Mouse (Mus musculus) lung, embryonic 15.5 days (tissue): Measurements from ENCODE around the gene Hist1h2bj. TPM values are rescaled to one million over a fixed set of nuclear protein-coding genes. Genes with fewer than 3 reads are reported as not detected.
A peak's percentile ranks its signal among the peaks of the same experiment; 100 is the strongest.
"Not testable (repeated sequence)": the region's sequence is repeated elsewhere in the genome, so short reads cannot be mapped to it uniquely, and the experiment has no call there.

Experiments used
- ATAC-seq: fragments of 200-750 bp; cut with Nextera tagmentation; 2 replicates; pipeline ENCODE4 v1.8.0; 2017; ENCODE audit warnings: moderate number of reproducible peaks, borderline replicate concordance; ENCODE audit not compliant: low FRiP score, low TSS enrichment; ENCODE audit errors: extremely low read depth
- H3K27ac ChIP-seq: fragments of 300-500 bp; sonication (generic); 2 replicates; pipeline ENCODE4 v1.5.1; 2015; ENCODE audit warnings: moderate library complexity, mild to moderate bottlenecking, inconsistent platforms
- H3K27me3 ChIP-seq: fragments of 300-500 bp; sonication (generic); 2 replicates; pipeline ENCODE4 v1.6.1; 2015; ENCODE audit warnings: inconsistent platforms
- H3K36me3 ChIP-seq: fragments of 300-500 bp; sonication (generic); 2 replicates; pipeline ENCODE4 v1.6.1; 2015; ENCODE audit warnings: inconsistent platforms
- H3K4me1 ChIP-seq: fragments of 300-500 bp; sonication (generic); 2 replicates; pipeline ENCODE4 v1.6.1; 2015; ENCODE audit warnings: inconsistent platforms
- H3K4me2 ChIP-seq: fragments of 300-500 bp; sonication (generic); 2 replicates; pipeline ENCODE4 v1.6.1; 2015; ENCODE audit warnings: inconsistent platforms, mild to moderate bottlenecking, moderate library complexity
- H3K4me3 ChIP-seq: fragments of 300-500 bp; sonication (generic); 2 replicates; pipeline ENCODE4 v1.5.1; 2015; ENCODE audit warnings: mild to moderate bottlenecking, inconsistent platforms
- H3K9ac ChIP-seq: fragments of 300-500 bp; sonication (generic); 2 replicates; pipeline ENCODE4 v1.6.1; 2015; ENCODE audit warnings: inconsistent platforms
- H3K9me3 ChIP-seq: fragments of 300-500 bp; sonication (generic); 2 replicates; pipeline ENCODE4 v1.6.1; 2016; ENCODE audit warnings: inconsistent platforms
- WGBS: fragments of 180-500 bp; shearing (Covaris S2); methylation state at CpG from one replicate; pipeline ENCODE4 v1.1.7; 2015; 5-methylcytosine and 5-hydroxymethylcytosine counted together
- polyA plus RNA-seq: library from polyadenylated mRNA; unstranded; fragments of >200 nt; fragmentation: Nextera tagmentation; extraction: Ambion mirVana; gene quantifications from 2 replicates; pipeline ENCODE4 v1.2.1, GENCODE M21; 2015

The Hist1h2bj gene
- 15.7 and 16.0 TPM in 2 replicates for polyA plus RNA-seq

- peak; percentile 93 for ATAC-seq
- H3K27me3 ChIP-seq, H3K9me3 ChIP-seq, H3K36me3 ChIP-seq: not testable (repeated sequence)
- Histone ChIP-seq H3K9ac (peak within 1 kb of the TSS; percentile 58), H3K27ac (peak within 1 kb of the TSS; percentile 95), H3K4me2 (peak within 1 kb of the TSS; percentile 63), H3K4me1 (peaks cover 20% of the 10 kb centered on the region), H3K4me3 (peak within 1 kb of the TSS; percentile 40)
- under 1% methylated on average over 55 of the region's 80 CpGs for WGBS
Observed at GRCm38 (mm10) chr13:22042568-22043502, at the start of gene Hist1h2bj, which contains the start of gene Hist1h2ag. Hist1h2bj (plus strand) TSS chr13:22043214. Hist1h2ag (minus strand) TSS chr13:22042944.

- H3K36me3 ChIP-seq = no peaks in the 10 kb centered on the region
- peaks cover 41% of the 10 kb centered on the region for H3K27me3 ChIP-seq
- 3% methylated on average over 22 of the region's 22 CpGs for WGBS
- ATAC-seq = no peak
- H3K27ac ChIP-seq = no peak overlapping the region
- H3K4me1 ChIP-seq = peaks cover 14% of the 10 kb centered on the region
- H3K9me3 ChIP-seq = no peaks in the 10 kb centered on the region
- no peak overlapping the region for H3K4me3 ChIP-seq
- peak overlapping the region; percentile 40 for H3K4me2 ChIP-seq
- H3K9ac ChIP-seq = no peak overlapping the region
Observed at GRCm38 (mm10) chr13:21993957-21994738, 48.9 kb upstream of the Hist1h2bj start.

GRCm38 (mm10) chr13:21994896-21995295 is 48.1 kb upstream of the Hist1h2bj start:
- 5% methylated on average over 8 of the region's 8 CpGs for WGBS
- Histone ChIP-seq H3K27me3 (peaks cover 49% of the 10 kb centered on the region), H3K36me3 (no peaks in the 10 kb centered on the region), H3K4me3 (peak overlapping the region; percentile 37), H3K9ac (peak overlapping the region; percentile 13; the same call in 1 of the 2 replicates), H3K9me3 (no peaks in the 10 kb centered on the region), H3K4me1 (peaks cover 14% of the 10 kb centered on the region), H3K27ac (no peak overlapping the region), H3K4me2 (peak overlapping the region; percentile 60)
- ATAC-seq = no peak

GRCm38 (mm10) chr13:21995331-21995914 is 47.6 kb upstream of the Hist1h2bj start:
- no peaks in the 10 kb centered on the region for H3K9me3 ChIP-seq
- no peak overlapping the region for H3K27ac ChIP-seq
- H3K9ac ChIP-seq = peak overlapping the region; percentile 13; the same call in 1 of the 2 replicates
- peak overlapping the region; percentile 60 for H3K4me2 ChIP-seq
- WGBS = under 1% methylated on average over 21 of the region's 21 CpGs
- H3K27me3 ChIP-seq = peaks cover 54% of the 10 kb centered on the region
- peak overlapping the region; percentile 37 for H3K4me3 ChIP-seq
- H3K36me3 ChIP-seq = no peaks in the 10 kb centered on the region
- peak; percentile 75 for ATAC-seq
- H3K4me1 ChIP-seq = peaks cover 14% of the 10 kb centered on the region

GRCm38 (mm10) chr13:21996101-21996839 is 46.7 kb upstream of the Hist1h2bj start:
- H3K4me2 ChIP-seq = peak overlapping the region; percentile 60
- H3K36me3 ChIP-seq = no peaks in the 10 kb centered on the region
- peaks cover 62% of the 10 kb centered on the region for H3K27me3 ChIP-seq
- no peak for ATAC-seq
- H3K9me3 ChIP-seq = no peaks in the 10 kb centered on the region
- peaks cover 14% of the 10 kb centered on the region for H3K4me1 ChIP-seq
- H3K9ac ChIP-seq = no peak overlapping the region
- H3K4me3 ChIP-seq = peak overlapping the region; percentile 37
- 6% methylated on average over 12 of the region's 12 CpGs for WGBS
- no peak overlapping the region for H3K27ac ChIP-seq

GRCm38 (mm10) chr13:21996840-21997185 is 46.2 kb upstream of the Hist1h2bj start:
- ATAC-seq = no peak
- Histone ChIP-seq H3K27ac (no peak overlapping the region), H3K4me3 (peak overlapping the region; percentile 31), H3K9ac (no peak overlapping the region), H3K9me3 (no peaks in the 10 kb centered on the region), H3K27me3 (peaks cover 68% of the 10 kb centered on the region), H3K4me2 (peak overlapping the region; percentile 60), H3K4me1 (peaks cover 14% of the 10 kb centered on the region), H3K36me3 (no peaks in the 10 kb centered on the region)
- 2% methylated on average over 13 of the region's 13 CpGs for WGBS

- Histone ChIP-seq H3K36me3 (no peaks in the 10 kb centered on the region), H3K27me3 (peaks cover 72% of the 10 kb centered on the region), H3K4me3 (peak overlapping the region; percentile 31), H3K27ac (no peak overlapping the region), H3K9me3 (no peaks in the 10 kb centered on the region), H3K4me2 (peak overlapping the region; percentile 60), H3K4me1 (peaks cover 14% of the 10 kb centered on the region), H3K9ac (no peak overlapping the region)
- no peak for ATAC-seq
- WGBS = 1% methylated on average over 21 of the region's 21 CpGs
Observed at GRCm38 (mm10) chr13:21997201-21997820, 45.7 kb upstream of the Hist1h2bj start.

GRCm38 (mm10) chr13:21997821-21998220 is 45.2 kb upstream of the Hist1h2bj start:
- no peak overlapping the region for H3K27ac ChIP-seq
- H3K9ac ChIP-seq = no peak overlapping the region
- no peak overlapping the region for H3K4me3 ChIP-seq
- no peak for ATAC-seq
- no peaks in the 10 kb centered on the region for H3K9me3 ChIP-seq
- peaks cover 14% of the 10 kb centered on the region for H3K4me1 ChIP-seq
- H3K36me3 ChIP-seq = no peaks in the 10 kb centered on the region
- WGBS = 4% methylated on average over 4 of the region's 4 CpGs
- H3K27me3 ChIP-seq = peaks cover 74% of the 10 kb centered on the region
- H3K4me2 ChIP-seq = peak overlapping the region; percentile 60

- 27% methylated on average over 3 of the region's 3 CpGs for WGBS
- H3K9me3 ChIP-seq = no peaks in the 10 kb centered on the region
- ATAC-seq = no peak
- H3K4me3 ChIP-seq = no peak overlapping the region
- H3K4me2 ChIP-seq = no peak overlapping the region
- H3K27me3 ChIP-seq = peaks cover 77% of the 10 kb centered on the region
- H3K36me3 ChIP-seq = no peaks in the 10 kb centered on the region
- H3K4me1 ChIP-seq = peaks cover 14% of the 10 kb centered on the region
- no peak overlapping the region for H3K9ac ChIP-seq
- H3K27ac ChIP-seq = no peak overlapping the region
Observed at GRCm38 (mm10) chr13:21998412-21998811, 44.6 kb upstream of the Hist1h2bj start.

GRCm38 (mm10) chr13:21999147-21999546 is 43.9 kb upstream of the Hist1h2bj start:
- Histone ChIP-seq H3K9me3 (no peaks in the 10 kb centered on the region), H3K36me3 (no peaks in the 10 kb centered on the region), H3K4me3 (no peak overlapping the region), H3K4me1 (peaks cover 14% of the 10 kb centered on the region), H3K9ac (no peak overlapping the region), H3K27ac (no peak overlapping the region), H3K27me3 (peaks cover 84% of the 10 kb centered on the region), H3K4me2 (no peak overlapping the region)
- no peak for ATAC-seq
- 38% methylated on average over 4 of the region's 4 CpGs for WGBS

- no peak for ATAC-seq
- H3K9me3 ChIP-seq = no peaks in the 10 kb centered on the region
- no peak overlapping the region for H3K9ac ChIP-seq
- peaks cover 90% of the 10 kb centered on the region for H3K27me3 ChIP-seq
- no peak overlapping the region for H3K4me2 ChIP-seq
- H3K4me3 ChIP-seq = no peak overlapping the region
- H3K27ac ChIP-seq = no peak overlapping the region
- WGBS = 60% methylated on average over 2 of the region's 2 CpGs
- H3K4me1 ChIP-seq = peaks cover 23% of the 10 kb centered on the region
- no peaks in the 10 kb centered on the region for H3K36me3 ChIP-seq
Observed at GRCm38 (mm10) chr13:22001346-22001745, 41.7 kb upstream of the Hist1h2bj start.
